Mouse (Mus musculus) megakaryocyte, embryonic 14.5 days (primary cell): ENCODE data around the gene Sptbn4.

Experiments used
- FLI1 ChIP-seq: IDR thresholded peaks from 2 replicates; pipeline ENCODE4 v1.6.1; 2012; ENCODE audit warnings: low read length, inconsistent platforms, mixed read lengths
- GATA1 ChIP-seq: IDR thresholded peaks from 3 replicates; pipeline ENCODE4 v1.6.1; 2012; ENCODE audit warnings: mixed read lengths, low read length, inconsistent platforms, borderline replicate concordance

DNA sequence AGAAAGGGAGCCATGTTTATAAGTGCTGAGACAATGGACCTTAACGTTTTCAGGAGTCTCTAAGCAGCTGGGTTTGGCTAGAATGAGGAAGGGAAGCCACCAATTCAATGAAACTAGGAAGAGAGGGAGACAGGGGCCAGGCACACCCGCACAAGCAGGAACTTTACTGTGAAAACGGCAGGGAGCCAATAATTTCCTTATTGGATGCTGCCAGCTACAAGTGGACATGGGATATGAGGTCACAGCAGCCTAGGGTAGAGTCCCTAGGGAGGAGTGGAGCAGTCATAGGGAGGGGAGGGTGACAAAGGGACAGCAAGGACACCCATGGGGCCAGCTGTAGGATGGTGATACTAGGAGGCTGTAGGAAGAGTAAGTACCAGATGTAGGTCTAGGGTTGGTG is 45.5 kb upstream of the Sptbn4 start:
- TF ChIP-seq FLI1 (no peak), GATA1 (no peak)
